Mouse (Mus musculus): ENCODE data around the gene Txn1. TPM values are rescaled to one million over a fixed set of nuclear protein-coding genes. Genes with fewer than 3 reads are reported as not detected.

Txn1 gene
- polyA plus RNA-seq, 3 experiments from 2014 or later, result 126 to 295 (median 141) TPM

- no peak for ATAC-seq
Observed at GRCm38 (mm10) chr4:57940631-57941030, 15.6 kb downstream of the Txn1 start.

GRCm38 (mm10) chr4:57937292-57937691 is 18.9 kb downstream of the Txn1 start:
- no peak for ATAC-seq

- ATAC-seq, result no peak
Observed at GRCm38 (mm10) chr4:57934181-57934580, 22.0 kb downstream of the Txn1 start.

GRCm38 (mm10) chr4:57930559-57931170 is 25.5 kb downstream of the Txn1 start:
- ATAC-seq, result no peak

GRCm38 (mm10) chr4:57927464-57928205 is 28.6 kb downstream of the Txn1 start:
- ATAC-seq, result peak; percentile 89

GRCm38 (mm10) chr4:57924556-57925071 is 31.6 kb downstream of the Txn1 start:
- ATAC-seq, result no peak

- ATAC-seq, result no peak
Observed at GRCm38 (mm10) chr4:57922171-57922570, 34.0 kb downstream of the Txn1 start.

GRCm38 (mm10) chr4:57920522-57920921 is 35.7 kb downstream of the Txn1 start:
- no peak for ATAC-seq

- no peak for ATAC-seq
Observed at GRCm38 (mm10) chr4:57919494-57920423, 36.5 kb downstream of the Txn1 start.

- ATAC-seq, result no peak
Observed at GRCm38 (mm10) chr4:57916711-57917110, 39.5 kb downstream of the Txn1 start.

GRCm38 (mm10) chr4:57916201-57916661 is 40.0 kb downstream of the Txn1 start, which contains the start of gene D630039A03Rik:
Gene D630039A03Rik, minus strand, starts transcription at chr4:57916297.
- peak; percentile 60 for ATAC-seq

- ATAC-seq, result peak; percentile 75
Observed at GRCm38 (mm10) chr4:57915216-57915965, 40.8 kb downstream of the Txn1 start.

- ATAC-seq, result peak; percentile 7
Observed at GRCm38 (mm10) chr4:57914193-57915190, 41.7 kb downstream of the Txn1 start.

- ATAC-seq, result no peak
Observed at GRCm38 (mm10) chr4:57913021-57913420, 43.2 kb downstream of the Txn1 start.

GRCm38 (mm10) chr4:57908860-57909259 is 47.4 kb downstream of the Txn1 start:
- no peak for ATAC-seq

- ATAC-seq, result no peak
Observed at GRCm38 (mm10) chr4:57906708-57907107, 49.5 kb downstream of the Txn1 start.

GRCm38 (mm10) chr4:57904638-57905037 is 51.6 kb downstream of the Txn1 start:
- peak; percentile 39 for ATAC-seq

- ATAC-seq, result peak; percentile 79
Observed at GRCm38 (mm10) chr4:57904211-57904610, 52.0 kb downstream of the Txn1 start.

GRCm38 (mm10) chr4:57902619-57903018 is 53.6 kb downstream of the Txn1 start:
- no peak for ATAC-seq

- peak; percentile 70 for ATAC-seq
Observed at GRCm38 (mm10) chr4:57901210-57901609, 55.0 kb downstream of the Txn1 start.

- ATAC-seq, result peak; percentile 41
Observed at GRCm38 (mm10) chr4:57896631-57897030, 59.6 kb downstream of the Txn1 start.
